Mouse (Mus musculus) bone marrow macrophage, adult 2 months (primary cell): ENCODE measurements around the gene Fh1. TPM values are rescaled to one million over a fixed set of nuclear protein-coding genes. Genes with fewer than 3 reads are reported as not detected.
A peak's percentile ranks its signal among the peaks of the same experiment; 100 is the strongest.

Source experiments
- H3K27ac ChIP-seq: 2 replicates; pipeline ENCODE4 v1.5.1; 2012; ENCODE audit warnings: low read depth, low read length; ENCODE audit not compliant: insufficient read depth
- H3K4me1 ChIP-seq: 2 replicates; pipeline ENCODE4 v1.6.1; 2012; ENCODE audit warnings: low read length; ENCODE audit not compliant: control insufficient read depth, insufficient read depth
- H3K4me3 ChIP-seq: 2 replicates; pipeline ENCODE4 v1.5.1; 2012; ENCODE audit warnings: mild to moderate bottlenecking, low read length, moderate library complexity; ENCODE audit not compliant: insufficient read depth
- CTCF ChIP-seq: IDR thresholded peaks from 2 replicates; pipeline ENCODE4 v1.5.1; 2012; ENCODE audit warnings: low read depth, mild to moderate bottlenecking, low read length, moderate library complexity
- POLR2A ChIP-seq: IDR thresholded peaks from 2 replicates; pipeline ENCODE4 v1.6.1; 2012; ENCODE audit warnings: mild to moderate bottlenecking, low read depth, low read length, borderline replicate concordance
- polyA plus RNA-seq: library from polyadenylated mRNA; stranded (reverse); fragments of >200 nt; gene quantifications from 2 replicates; pipeline ENCODE4 v1.2.4, GENCODE M21; 2012; ENCODE audit not compliant: missing spikeins, insufficient read depth, insufficient read length

Fh1 gene
- polyA plus RNA-seq: 185 and 188 TPM in 2 replicates

DNA sequence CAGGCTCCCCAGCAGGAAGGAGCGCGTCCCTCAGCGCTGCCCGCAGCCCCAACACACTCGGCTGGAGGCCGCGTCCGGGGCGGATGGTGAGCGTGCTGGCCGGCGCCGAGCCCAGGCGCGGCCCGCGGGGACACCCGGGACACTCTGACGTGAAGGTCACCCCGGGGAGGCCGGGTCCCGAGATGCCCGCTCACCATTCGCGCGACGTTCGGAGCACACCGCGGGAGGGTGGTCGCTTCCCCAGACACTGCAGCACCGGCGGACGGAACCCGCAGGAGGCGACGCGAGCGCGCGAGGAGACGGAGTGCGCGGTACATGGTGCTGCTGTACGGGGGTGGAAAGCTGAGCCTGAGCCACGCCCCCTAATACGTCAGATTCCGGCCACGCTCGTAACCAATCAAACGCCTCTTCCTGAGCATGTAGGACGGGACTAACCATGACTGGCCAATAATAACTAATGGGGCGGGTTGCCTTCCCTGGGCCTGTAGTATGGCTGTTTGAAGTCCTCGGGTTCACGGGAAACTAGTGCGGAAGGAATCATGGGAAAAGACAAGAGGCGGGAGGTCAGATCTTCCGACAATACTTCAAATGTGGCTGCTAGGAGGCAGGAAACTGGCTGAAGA lies at the start of gene Fh1:
Gene Fh1 (minus strand): TSS at position 379 of the 623 bp plus-strand sequence.
- peaks cover 18% of the 10 kb centered on the region for H3K4me1 ChIP-seq
- peak within 1 kb of the TSS; percentile 87 for H3K27ac ChIP-seq
- peak; percentile 80; the same call in 1 of the 2 replicates for TF ChIP-seq POLR2A
- TF ChIP-seq CTCF: no peak
- peak within 1 kb of the TSS; percentile 91 for H3K4me3 ChIP-seq

DNA sequence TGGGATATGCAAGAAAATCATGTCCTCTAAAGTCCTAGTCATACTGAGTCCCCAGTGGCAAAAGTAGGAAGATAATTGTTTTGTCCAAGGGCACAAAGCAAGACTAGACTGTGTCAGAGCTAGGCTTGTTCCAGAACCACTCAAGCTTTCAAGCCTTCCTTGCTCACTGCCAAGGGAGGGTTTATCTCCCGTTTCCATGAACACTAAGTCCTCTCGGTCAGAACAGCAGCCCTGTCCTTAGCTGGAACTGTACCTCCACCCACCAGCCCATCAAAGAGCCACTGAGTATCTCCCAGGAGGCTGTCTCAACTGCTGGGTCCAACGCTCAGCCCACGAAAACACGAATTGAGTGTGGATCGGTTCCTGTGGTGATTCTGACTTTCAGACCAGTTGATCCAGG lies 49.7 kb upstream of the Fh1 start:
- Histone ChIP-seq H3K4me1 (no peaks in the 10 kb centered on the region), H3K27ac (no peak overlapping the region), H3K4me3 (no peak overlapping the region)
- TF ChIP-seq CTCF (no peak), POLR2A (no peak)

DNA sequence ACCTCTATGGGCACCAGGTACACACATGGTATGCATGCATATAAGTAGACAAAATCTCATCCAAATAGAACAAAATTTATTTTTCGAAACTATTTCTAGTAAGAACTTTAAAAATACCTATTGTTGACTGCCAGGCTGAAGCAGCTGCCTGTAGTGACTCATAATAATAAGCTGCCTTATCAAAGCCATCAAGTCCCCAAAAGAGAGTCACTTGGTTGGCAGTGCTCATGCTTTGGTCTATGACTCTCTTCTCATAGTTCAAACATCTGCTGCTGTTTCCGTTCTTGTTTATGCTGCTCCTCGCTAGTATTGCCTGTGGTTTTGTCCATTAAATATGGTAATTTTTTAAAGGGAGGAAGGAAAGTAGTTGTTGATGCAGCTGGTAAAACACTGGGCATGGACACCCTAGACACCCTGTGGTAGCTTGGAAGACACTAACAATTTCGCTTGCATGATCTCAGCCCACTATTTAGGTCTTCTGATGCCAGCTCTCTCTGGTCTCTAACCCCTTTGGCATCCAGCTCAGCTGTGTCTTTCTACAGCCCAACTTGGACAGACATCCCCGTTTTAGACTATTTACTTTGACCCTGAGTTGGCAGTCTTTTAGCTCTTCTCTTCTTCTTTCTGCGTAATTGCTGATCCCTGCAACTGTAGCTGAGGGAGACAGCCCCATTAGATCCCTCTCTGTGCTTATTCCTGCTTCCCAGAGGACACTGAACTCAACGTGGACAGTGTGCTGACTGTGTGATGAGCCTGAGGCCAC lies 48.3 kb upstream of the Fh1 start:
- no peaks in the 10 kb centered on the region for H3K4me1 ChIP-seq
- no peak overlapping the region for H3K27ac ChIP-seq
- H3K4me3 ChIP-seq: no peak overlapping the region
- TF ChIP-seq POLR2A (no peak), CTCF (no peak)

DNA sequence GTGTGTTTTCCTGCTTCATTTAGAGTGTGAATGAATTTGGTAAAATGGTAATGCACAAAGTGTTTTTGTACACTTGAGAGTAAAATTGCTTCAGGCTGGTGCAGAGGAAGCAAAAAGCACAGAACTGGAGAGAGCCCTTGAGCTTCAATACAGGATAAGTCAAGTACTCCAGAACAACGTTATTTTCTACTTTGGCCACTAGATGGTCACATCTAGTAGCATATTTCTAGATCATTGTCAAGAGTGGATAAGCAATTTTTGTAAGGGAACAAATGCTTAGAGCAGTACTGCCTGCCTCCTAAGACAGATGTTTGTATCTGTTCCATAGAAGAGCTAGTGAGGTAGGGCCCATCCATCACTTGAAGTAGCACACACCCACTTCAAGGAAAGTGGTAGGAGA lies 46.2 kb upstream of the Fh1 start:
- Histone ChIP-seq H3K27ac (no peak overlapping the region), H3K4me3 (no peak overlapping the region), H3K4me1 (no peaks in the 10 kb centered on the region)
- no peak for TF ChIP-seq POLR2A
- no peak for TF ChIP-seq CTCF

DNA sequence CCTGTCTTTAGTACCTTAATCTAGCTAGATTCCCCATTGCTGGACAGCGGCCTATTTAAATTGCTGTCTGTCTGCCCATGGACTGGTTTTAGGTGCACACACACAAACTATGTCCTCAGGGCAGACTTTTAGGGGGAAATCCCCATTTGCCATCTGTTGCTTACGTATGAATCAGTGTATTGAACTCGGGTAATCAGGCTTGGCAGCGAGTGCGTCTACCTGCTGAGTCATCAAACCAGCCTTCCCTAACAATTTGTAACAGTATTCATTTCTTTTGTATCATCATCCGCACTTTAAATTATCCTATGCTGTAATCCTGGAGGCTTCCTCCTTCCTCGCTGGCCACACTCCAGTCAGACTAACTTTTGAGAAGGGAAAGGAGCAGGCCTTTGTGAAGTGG lies 44.6 kb upstream of the Fh1 start:
- Histone ChIP-seq H3K4me3 (no peak overlapping the region), H3K4me1 (no peaks in the 10 kb centered on the region), H3K27ac (no peak overlapping the region)
- TF ChIP-seq CTCF (no peak), POLR2A (no peak)

DNA sequence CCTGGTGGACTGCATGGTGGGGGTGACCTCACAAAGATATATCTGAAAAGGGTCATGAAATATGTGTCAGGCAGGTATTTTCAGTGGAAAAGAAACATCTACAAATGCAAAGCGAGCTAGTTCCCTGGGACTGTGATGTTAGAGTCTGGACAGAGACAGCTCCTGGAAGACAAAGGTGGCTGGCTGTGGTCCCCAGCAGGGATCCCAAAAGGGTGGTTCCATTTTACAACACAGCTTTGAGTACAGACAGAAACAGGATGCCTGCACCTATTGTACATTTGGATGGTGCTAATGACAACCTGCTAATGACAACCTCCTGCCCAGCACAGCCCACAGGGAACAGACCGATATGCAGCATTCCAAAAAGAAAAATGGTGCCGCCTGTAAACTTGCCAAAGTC lies 44.0 kb upstream of the Fh1 start:
- H3K4me1 ChIP-seq: no peaks in the 10 kb centered on the region
- H3K4me3 ChIP-seq: no peak overlapping the region
- H3K27ac ChIP-seq: no peak overlapping the region
- TF ChIP-seq CTCF: no peak
- TF ChIP-seq POLR2A: no peak

DNA sequence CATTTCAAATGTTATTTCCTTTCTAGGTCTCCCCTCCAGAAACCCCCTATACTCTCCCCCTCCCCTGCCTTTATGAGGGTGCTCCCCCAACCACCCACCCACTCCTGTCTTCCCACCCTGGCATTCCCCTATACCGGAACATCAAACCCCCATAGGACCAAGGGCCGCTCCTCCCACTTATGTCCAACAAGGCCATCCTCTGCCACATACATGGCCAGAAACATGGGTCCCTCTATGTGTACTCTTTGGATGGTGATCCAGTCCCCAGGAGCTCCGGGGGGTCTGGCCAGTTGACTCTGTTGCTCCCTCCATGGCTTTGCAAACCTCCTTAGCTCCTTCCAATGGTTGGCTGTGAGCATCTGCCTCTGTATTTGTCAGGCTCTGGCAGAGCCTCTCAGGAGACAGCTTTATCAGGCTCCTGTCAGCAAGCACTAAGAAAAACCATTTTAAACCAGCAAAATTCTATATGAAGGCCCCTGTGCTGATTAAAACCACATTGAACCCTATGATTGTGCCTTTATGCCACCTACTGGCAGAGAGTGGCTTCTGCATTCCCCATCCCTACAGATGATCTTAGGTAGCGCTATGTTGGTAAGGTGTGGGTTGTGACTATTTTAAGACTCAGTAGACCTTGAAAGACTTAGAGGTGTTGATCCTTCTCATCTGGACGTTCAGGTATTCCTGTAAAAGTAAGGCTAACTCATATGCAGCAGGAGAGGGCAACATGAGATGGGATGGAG lies 43.4 kb upstream of the Fh1 start:
- H3K27ac ChIP-seq: no peak overlapping the region
- no peak overlapping the region for H3K4me3 ChIP-seq
- no peak for TF ChIP-seq POLR2A
- no peak for TF ChIP-seq CTCF
- H3K4me1 ChIP-seq: no peaks in the 10 kb centered on the region

DNA sequence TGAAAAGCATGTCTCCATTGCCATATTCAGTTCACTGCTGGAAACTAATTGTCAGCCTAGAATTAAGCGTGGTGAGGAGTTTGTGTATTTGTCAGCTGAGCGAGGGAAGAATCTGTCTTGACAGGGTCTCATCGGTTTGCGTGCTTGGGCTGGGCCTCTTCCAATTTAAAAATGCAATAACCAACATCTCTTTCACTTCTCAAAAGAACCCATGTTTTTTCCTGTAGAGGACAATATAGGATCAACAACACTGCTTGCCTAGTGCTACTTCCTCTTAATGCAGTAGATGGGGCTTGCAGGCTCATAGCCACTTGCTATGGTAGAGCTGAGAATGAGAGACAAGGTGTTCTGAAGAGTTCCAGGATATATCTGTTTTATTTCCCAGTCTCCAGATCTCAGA lies 34.5 kb upstream of the Fh1 start:
- H3K4me1 ChIP-seq: peaks cover 21% of the 10 kb centered on the region
- H3K4me3 ChIP-seq: no peak overlapping the region
- no peak for TF ChIP-seq CTCF
- TF ChIP-seq POLR2A: no peak
- H3K27ac ChIP-seq: peak overlapping the region; percentile 78

DNA sequence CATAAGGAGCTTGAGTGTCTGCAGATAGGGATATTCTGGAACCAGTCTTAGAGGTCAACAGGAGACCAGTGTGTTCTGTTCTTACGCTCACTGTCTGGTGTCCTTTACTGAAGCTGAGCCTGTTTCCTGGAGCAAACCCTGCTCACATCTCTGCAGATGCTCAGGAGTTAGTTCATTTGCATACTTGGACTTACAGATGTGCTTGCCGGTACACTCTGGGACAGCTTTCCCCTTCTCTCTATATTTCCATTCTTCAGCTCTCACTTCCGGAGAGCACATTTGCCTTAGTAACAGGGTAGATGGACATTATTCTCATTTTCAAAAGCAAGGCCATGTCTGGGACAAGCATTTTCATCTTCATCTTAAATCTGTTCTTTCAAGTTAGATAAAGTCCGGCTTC lies 23.2 kb upstream of the Fh1 start:
- H3K27ac ChIP-seq: no peak overlapping the region
- peaks cover 15% of the 10 kb centered on the region for H3K4me1 ChIP-seq
- no peak for TF ChIP-seq POLR2A
- TF ChIP-seq CTCF: no peak
- no peak overlapping the region for H3K4me3 ChIP-seq

DNA sequence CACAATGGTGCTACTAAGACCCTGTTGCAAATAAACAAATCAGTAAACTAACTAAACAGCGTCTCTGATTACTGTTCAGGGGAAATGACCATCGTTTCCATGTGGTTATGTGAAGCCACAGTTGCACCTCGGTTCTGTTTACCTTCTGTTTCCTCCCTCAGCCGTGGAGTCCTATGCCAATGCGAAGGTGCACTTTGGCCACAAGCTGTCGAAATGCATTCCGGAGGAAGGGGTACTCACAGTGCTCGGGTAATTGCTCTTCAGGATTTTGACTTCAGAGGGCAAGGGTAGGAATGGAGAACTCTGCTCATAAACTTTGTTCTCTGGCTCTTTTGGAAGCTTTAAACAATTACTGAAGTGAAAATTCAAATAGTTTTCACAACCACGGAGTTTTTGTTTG lies 21.5 kb upstream of the Fh1 start:
- no peak overlapping the region for H3K27ac ChIP-seq
- no peak for TF ChIP-seq CTCF
- no peak for TF ChIP-seq POLR2A
- peaks cover 25% of the 10 kb centered on the region for H3K4me1 ChIP-seq

More for the DNA sequence above, 21.5 kb upstream of the Fh1 start:
- H3K4me3 ChIP-seq: no peak overlapping the region
